Comparison of ENCODE assay signal across 11 mouse cellular contexts in the genomic region with DNA sequence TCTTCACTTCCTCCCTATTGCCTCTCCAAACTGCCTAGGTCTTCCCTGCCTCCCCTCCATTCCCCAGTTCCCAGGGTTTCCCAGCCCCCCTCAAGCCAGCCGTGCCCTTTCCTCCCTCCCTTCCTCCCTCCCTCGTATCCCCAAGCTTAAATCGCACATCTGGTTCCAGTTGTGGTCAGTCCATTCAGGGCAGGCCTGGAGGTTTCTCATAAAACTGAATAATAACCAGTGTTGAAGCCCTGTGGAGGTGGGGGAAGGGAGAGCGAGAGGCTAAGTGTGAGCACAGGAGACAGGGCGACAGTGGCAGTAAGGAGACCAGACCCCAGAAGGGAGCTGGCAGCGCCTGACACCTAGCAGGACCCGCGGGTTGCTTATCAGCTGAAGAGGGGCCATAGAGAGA.
DNase-seq lines count a peak whose midpoint lies in the region; ATAC-seq and TF ChIP-seq lines count a peak whose summit lies in the region.
"Had no signal": no experiment of that assay in that cellular context is flagged by ENCODE, and none has a peak within 500 bp of the region (broad histone marks: within the 10 kb centered on the region; RNA-seq: fewer than 3 reads in every experiment).

No protein-coding gene starts in this region.

- H3K4me1 ChIP-seq in midbrain, embryonic 12.5 days = peaks cover 31% of the 10 kb centered on the region
- peaks cover 5% of the 10 kb centered on the region; the same call in 1 of the 2 replicates for H3K4me1 ChIP-seq in midbrain, embryonic 14.5 days (ENCODE audit: control insufficient read depth, insufficient read depth, low read length)
- H3K4me1 ChIP-seq in kidney, embryonic 15.5 days = peaks cover 64% of the 10 kb centered on the region
- H3K4me1 ChIP-seq in liver, postnatal 0 days (ENCODE audit: insufficient read depth) = peaks cover 38% of the 10 kb centered on the region

- H3K4me2 ChIP-seq in midbrain, embryonic 12.5 days (replicated peaks) = no peak overlapping the region
- H3K4me2 ChIP-seq in midbrain, embryonic 14.5 days (ENCODE audit: low read length) = no peak overlapping the region
- 0 out of 2 replicates have a peak overlapping the region, but pooled peaks have one; percentile 26 for H3K4me2 ChIP-seq in kidney, embryonic 15.5 days
- H3K4me2 ChIP-seq in liver, postnatal 0 days (ENCODE audit: low read depth, low read length) = peak overlapping the region; percentile 14; the same call in 1 of the 2 replicates

- DNase-seq in heart, adult 11 months = peak; percentile 89
- DNase-seq in heart, postnatal 25 days (ENCODE audit: low spot score) = no peak
- no peak for DNase-seq in midbrain, embryonic 14.5 days
- DNase-seq in liver, postnatal 0 days = no peak
- DNase-seq in frontal cortex, postnatal 36 days (ENCODE audit: low spot score in 2 of 2) = no peak
- no peak for DNase-seq in T-cell, adult 2 months (ENCODE audit: low spot score)
- DNase-seq: B cell, adult 2 months; cerebellum, adult 8-10 months had no signal

- no peak for TF ChIP-seq CTCF in liver, postnatal 0 days (IDR thresholded peaks at IDR 0.05; ENCODE audit: low read depth)

- no peaks in the 10 kb centered on the region for H3K36me3 ChIP-seq in midbrain, embryonic 12.5 days
- H3K36me3 ChIP-seq in midbrain, embryonic 14.5 days (ENCODE audit: control insufficient read depth, insufficient read depth, low read length) = no peaks in the 10 kb centered on the region
- H3K36me3 ChIP-seq in kidney, embryonic 15.5 days = no peaks in the 10 kb centered on the region
- H3K36me3 ChIP-seq in liver, postnatal 0 days (replicated peaks; ENCODE audit: insufficient read depth, low read length) = no peaks in the 10 kb centered on the region

- TF ChIP-seq EP300 in liver, postnatal 0 days (IDR thresholded peaks at IDR 0.05; ENCODE audit: low read depth) = no peak

- 50% methylated on average over 8 of the region's 8 CpGs for WGBS in midbrain, embryonic 12.5 days
- WGBS in midbrain, embryonic 14.5 days = 48% methylated on average over 8 of the region's 8 CpGs
- 19% methylated on average over 8 of the region's 8 CpGs for WGBS in kidney, embryonic 15.5 days
- 35% methylated on average over 8 of the region's 8 CpGs for WGBS in liver, postnatal 0 days (ENCODE audit: insufficient replicate concordance)

- H3K9ac ChIP-seq in midbrain, embryonic 12.5 days (replicated peaks) = 0 out of 2 replicates have a peak overlapping the region, but pooled peaks have one; percentile 6
- no peak overlapping the region for H3K9ac ChIP-seq in midbrain, embryonic 14.5 days (replicated peaks; ENCODE audit: low read length)
- no peak overlapping the region for H3K9ac ChIP-seq in kidney, embryonic 15.5 days
- H3K9ac ChIP-seq in liver, postnatal 0 days (replicated peaks) = 0 out of 2 replicates have a peak overlapping the region, but pooled peaks have one; percentile 16

- peaks cover 10% of the 10 kb centered on the region for H3K27me3 ChIP-seq in midbrain, embryonic 12.5 days
- peaks cover 5% of the 10 kb centered on the region for H3K27me3 ChIP-seq in midbrain, embryonic 14.5 days (ENCODE audit: control insufficient read depth, insufficient read depth, low read length)
- H3K27me3 ChIP-seq in kidney, embryonic 15.5 days = no peaks in the 10 kb centered on the region
- 0 out of 2 replicates have a peak, but pooled peaks cover 6% of the 10 kb centered on the region for H3K27me3 ChIP-seq in liver, postnatal 0 days (ENCODE audit: insufficient read depth, low read length)

- no peaks in the 10 kb centered on the region for H3K9me3 ChIP-seq in midbrain, embryonic 12.5 days
- no peaks in the 10 kb centered on the region for H3K9me3 ChIP-seq in midbrain, embryonic 14.5 days (ENCODE audit: control insufficient read depth, low read length)
- no peaks in the 10 kb centered on the region for H3K9me3 ChIP-seq in kidney, embryonic 15.5 days (replicated peaks)
- H3K9me3 ChIP-seq in liver, postnatal 0 days (ENCODE audit: low read length) = no peaks in the 10 kb centered on the region

- no peak overlapping the region for H3K4me3 ChIP-seq in midbrain, embryonic 12.5 days
- no peak overlapping the region for H3K4me3 ChIP-seq in midbrain, embryonic 14.5 days (replicated peaks; ENCODE audit: low read depth, low read length)
- H3K4me3 ChIP-seq in kidney, embryonic 15.5 days (replicated peaks) = no peak overlapping the region
- no peak overlapping the region for H3K4me3 ChIP-seq in liver, postnatal 0 days (ENCODE audit: low read depth, low read length)
- H3K4me3 ChIP-seq: left cerebral cortex, adult 2 months had no signal

- intact Hi-C loops in heart, postnatal 25 days (cut with DNase I) = no loop called here

- no peak for ATAC-seq in midbrain, embryonic 12.5 days (ENCODE audit: low FRiP score, low read depth)
- ATAC-seq in midbrain, embryonic 14.5 days (ENCODE audit: low FRiP score, low TSS enrichment) = no peak
- ATAC-seq in kidney, embryonic 15.5 days (replicated peaks; ENCODE audit: low FRiP score) = 0 out of 2 replicates have a peak, but pooled peaks have one; percentile 10
- ATAC-seq in liver, postnatal 0 days = no peak

- H3K27ac ChIP-seq in midbrain, embryonic 12.5 days (replicated peaks) = no peak overlapping the region
- H3K27ac ChIP-seq in midbrain, embryonic 14.5 days (replicated peaks; ENCODE audit: low read depth, low read length) = no peak overlapping the region
- peak overlapping the region; percentile 41; the same call in 1 of the 2 replicates for H3K27ac ChIP-seq in kidney, embryonic 15.5 days
- H3K27ac ChIP-seq in liver, postnatal 0 days (ENCODE audit: low read depth) = no peak overlapping the region
- H3K27ac ChIP-seq: left cerebral cortex, adult 2 months had no signal

Comparison
In these comparisons a context has a peak if more than half of its experiments do, and no peak if none do; other contexts are left out.
1. H3K9ac ChIP-seq: peak in midbrain, embryonic 12.5 days (single experiment) and liver, postnatal 0 days (single experiment); none in midbrain, embryonic 14.5 days (single experiment) and kidney, embryonic 15.5 days (single experiment).
2. H3K4me2 ChIP-seq: peak in kidney, embryonic 15.5 days (single experiment) and liver, postnatal 0 days (single experiment); none in midbrain, embryonic 12.5 days (single experiment) and midbrain, embryonic 14.5 days (single experiment).